In genomic region chr2:153259030-153259863, GRCm38 (mm10) we compare ENCODE assay signal across 11 mouse cellular contexts. TPM values are rescaled to one million over a fixed set of nuclear protein-coding genes. Genes with fewer than 3 reads are reported as not detected.
DNase-seq lines count a peak whose midpoint lies in the region; ATAC-seq lines count a peak whose summit lies in the region.
"Had no signal": no experiment of that assay in that cellular context is flagged by ENCODE, and none has a peak within 500 bp of the region (broad histone marks: within the 10 kb centered on the region; RNA-seq: fewer than 3 reads in every experiment).

No protein-coding gene starts in this region.

- H3K9me3 ChIP-seq in heart, embryonic 11.5 days (replicated peaks; ENCODE audit: control insufficient read depth, low read length), result no peaks in the 10 kb centered on the region
- no peaks in the 10 kb centered on the region for H3K9me3 ChIP-seq in midbrain, embryonic 11.5 days (ENCODE audit: control insufficient read depth, low read length)
- no peaks in the 10 kb centered on the region for H3K9me3 ChIP-seq in midbrain, embryonic 16.5 days (replicated peaks; ENCODE audit: control insufficient read depth, low read length, poor library complexity, severe bottlenecking)
- H3K9me3 ChIP-seq in limb, embryonic 13.5 days, result no peaks in the 10 kb centered on the region
- H3K9me3 ChIP-seq: neural tube, embryonic 12.5 days had no signal

- no peak overlapping the region for H3K27ac ChIP-seq in heart, embryonic 11.5 days (ENCODE audit: low read depth, low read length)
- no peak overlapping the region for H3K27ac ChIP-seq in midbrain, embryonic 11.5 days (ENCODE audit: low read depth, low read length)
- H3K27ac ChIP-seq in midbrain, embryonic 16.5 days (ENCODE audit: low read length), result no peak overlapping the region
- no peak overlapping the region for H3K27ac ChIP-seq in limb, embryonic 13.5 days
- H3K27ac ChIP-seq: neural tube, embryonic 12.5 days had no signal

- ATAC-seq in heart, embryonic 11.5 days (replicated peaks; ENCODE audit: insufficient number of reproducible peaks, low FRiP score, low TSS enrichment), result no peak
- no peak for ATAC-seq in midbrain, embryonic 11.5 days (ENCODE audit: low FRiP score)
- ATAC-seq in midbrain, embryonic 16.5 days, result no peak
- no peak for ATAC-seq in limb, embryonic 13.5 days (ENCODE audit: low FRiP score, low read depth)

- H3K27me3 ChIP-seq in heart, embryonic 11.5 days (ENCODE audit: control insufficient read depth, insufficient read depth, low read length), result no peaks in the 10 kb centered on the region
- no peaks in the 10 kb centered on the region for H3K27me3 ChIP-seq in midbrain, embryonic 11.5 days (ENCODE audit: control insufficient read depth, insufficient read depth, low read length)
- H3K27me3 ChIP-seq in midbrain, embryonic 16.5 days (ENCODE audit: control insufficient read depth, insufficient read depth, low read depth, low read length), result no peaks in the 10 kb centered on the region
- no peaks in the 10 kb centered on the region for H3K27me3 ChIP-seq in limb, embryonic 13.5 days
- no peaks in the 10 kb centered on the region for H3K27me3 ChIP-seq in splenic B cell, adult 2 months (ENCODE audit: control insufficient read depth, insufficient read depth, low read length, poor library complexity, severe bottlenecking)
- H3K27me3 ChIP-seq: megakaryocyte, embryonic 14.5 days; neural tube, embryonic 12.5 days had no signal

- no peak for DNase-seq in heart, adult 9 months (ENCODE audit: low spot score in 2 of 2)
- peak; percentile 37 for DNase-seq in midbrain, embryonic 11.5 days (ENCODE audit: low spot score, missing footprints)
- peak; percentile 48 for DNase-seq in splenic B cell, adult 2 months (ENCODE audit: low read depth, low spot score)
- no peak for DNase-seq in urinary bladder, postnatal 10 days (ENCODE audit: low spot score)
- DNase-seq in adrenal gland, postnatal 36 days, result no peak
- DNase-seq: cerebellum, postnatal 14 days had no signal

- 53% methylated on average over 12 of the region's 12 CpGs for WGBS in heart, embryonic 11.5 days (ENCODE audit: insufficient replicate concordance)
- 89% methylated on average over 12 of the region's 12 CpGs for WGBS in midbrain, embryonic 11.5 days
- 90% methylated on average over 12 of the region's 12 CpGs for WGBS in midbrain, embryonic 16.5 days
- WGBS in limb, embryonic 13.5 days, result 79% methylated on average over 12 of the region's 12 CpGs

- H3K36me3 ChIP-seq in heart, embryonic 11.5 days (ENCODE audit: control insufficient read depth, insufficient read depth, low read length), result peaks cover 12% of the 10 kb centered on the region
- H3K36me3 ChIP-seq in midbrain, embryonic 11.5 days (ENCODE audit: control insufficient read depth, insufficient read depth, low read length), result peaks cover 9% of the 10 kb centered on the region; the same call in 1 of the 2 replicates
- peaks cover 22% of the 10 kb centered on the region for H3K36me3 ChIP-seq in midbrain, embryonic 16.5 days (ENCODE audit: control insufficient read depth, insufficient read depth, low read length)
- H3K36me3 ChIP-seq in limb, embryonic 13.5 days, result peaks cover 53% of the 10 kb centered on the region
- H3K36me3 ChIP-seq in splenic B cell, adult 2 months (ENCODE audit: control insufficient read depth, insufficient read depth, low read length, poor library complexity, severe bottlenecking), result no peaks in the 10 kb centered on the region

- H3K4me1 ChIP-seq in heart, embryonic 11.5 days (ENCODE audit: control insufficient read depth, insufficient read depth, low read length), result peaks cover 17% of the 10 kb centered on the region
- no peaks in the 10 kb centered on the region for H3K4me1 ChIP-seq in midbrain, embryonic 11.5 days (ENCODE audit: control insufficient read depth, insufficient read depth, low read length)
- H3K4me1 ChIP-seq in midbrain, embryonic 16.5 days (ENCODE audit: control insufficient read depth, insufficient read depth, low read length), result no peaks in the 10 kb centered on the region
- 0 out of 2 replicates have a peak, but pooled peaks cover 8% of the 10 kb centered on the region for H3K4me1 ChIP-seq in limb, embryonic 13.5 days
- H3K4me1 ChIP-seq: neural tube, embryonic 12.5 days had no signal

- H3K9ac ChIP-seq in heart, embryonic 11.5 days (ENCODE audit: low read depth, low read length), result 0 out of 2 replicates have a peak overlapping the region, but pooled peaks have one; percentile 22
- no peak overlapping the region for H3K9ac ChIP-seq in midbrain, embryonic 11.5 days (ENCODE audit: low read length)
- no peak overlapping the region for H3K9ac ChIP-seq in midbrain, embryonic 16.5 days (ENCODE audit: low read depth, low read length)
- 0 out of 2 replicates have a peak overlapping the region, but pooled peaks have one; percentile 19 for H3K9ac ChIP-seq in limb, embryonic 13.5 days
- H3K9ac ChIP-seq: neural tube, embryonic 12.5 days had no signal

- H3K4me2 ChIP-seq in heart, embryonic 11.5 days, result no peak overlapping the region; the same call in 1 of the 2 replicates
- H3K4me2 ChIP-seq in midbrain, embryonic 11.5 days, result no peak overlapping the region
- no peak overlapping the region for H3K4me2 ChIP-seq in midbrain, embryonic 16.5 days (ENCODE audit: low read length)
- no peak overlapping the region for H3K4me2 ChIP-seq in limb, embryonic 13.5 days (replicated peaks)
- H3K4me2 ChIP-seq: neural tube, embryonic 12.5 days had no signal

- H3K4me3 ChIP-seq in heart, embryonic 11.5 days (ENCODE audit: low read depth, low read length), result no peak overlapping the region
- H3K4me3 ChIP-seq in midbrain, embryonic 11.5 days (ENCODE audit: low read depth, low read length), result no peak overlapping the region
- no peak overlapping the region for H3K4me3 ChIP-seq in midbrain, embryonic 16.5 days (ENCODE audit: low read depth, low read length)
- H3K4me3 ChIP-seq in limb, embryonic 13.5 days, result no peak overlapping the region
- H3K4me3 ChIP-seq: megakaryocyte, embryonic 14.5 days; neural tube, embryonic 12.5 days had no signal

RNA-seq across cellular contexts. Expression of gene Pofut1, which starts 17.9 kb away (rescaled TPM):
- polyA plus RNA-seq in heart, embryonic 11.5 days (2014; fragmentation: Nextera tagmentation; extraction: Ambion mirVana), result 5.8 and 6.6 TPM in 2 replicates
- 6.4 and 7.2 TPM in 2 replicates for polyA plus RNA-seq in midbrain, embryonic 11.5 days (2014; fragmentation: Nextera tagmentation; extraction: Ambion mirVana)
- polyA plus RNA-seq in midbrain, embryonic 16.5 days (2015; fragmentation: Nextera tagmentation; extraction: Ambion mirVana), result 5.2 and 6.4 TPM in 2 replicates
- polyA plus RNA-seq in limb, embryonic 13.5 days (2015; fragmentation: Nextera tagmentation; extraction: Ambion mirVana), result 8.8 and 9.2 TPM in 2 replicates
- 10 to 100 TPM; 45.8 to 59.7 TPM for total RNA-seq in adrenal gland, postnatal 36 days (2021)

RNA-seq across cellular contexts. Expression of gene Plagl2, which starts 18.0 kb away (rescaled TPM):
- polyA plus RNA-seq in heart, embryonic 11.5 days (2014; fragmentation: Nextera tagmentation; extraction: Ambion mirVana), result 22.6 and 25.3 TPM in 2 replicates
- polyA plus RNA-seq in midbrain, embryonic 11.5 days (2014; fragmentation: Nextera tagmentation; extraction: Ambion mirVana), result 31.5 and 35.3 TPM in 2 replicates
- 5.2 and 5.4 TPM in 2 replicates for polyA plus RNA-seq in midbrain, embryonic 16.5 days (2015; fragmentation: Nextera tagmentation; extraction: Ambion mirVana)
- 12.8 and 15.0 TPM in 2 replicates for polyA plus RNA-seq in limb, embryonic 13.5 days (2015; fragmentation: Nextera tagmentation; extraction: Ambion mirVana)
- total RNA-seq in adrenal gland, postnatal 36 days (2021), result 10 to 100 TPM in 1 of 2 experiments, 1 to 10 TPM in 1; 9.5 to 10.4 TPM

RNA-seq across cellular contexts. Expression of gene Kif3b, which starts 32.0 kb away (rescaled TPM):
- polyA plus RNA-seq in heart, embryonic 11.5 days (2014; fragmentation: Nextera tagmentation; extraction: Ambion mirVana), result 3.6 TPM in 2 replicates
- polyA plus RNA-seq in midbrain, embryonic 11.5 days (2014; fragmentation: Nextera tagmentation; extraction: Ambion mirVana), result 7.5 and 9.4 TPM in 2 replicates
- polyA plus RNA-seq in midbrain, embryonic 16.5 days (2015; fragmentation: Nextera tagmentation; extraction: Ambion mirVana), result 25.8 and 26.9 TPM in 2 replicates
- 6.0 and 6.3 TPM in 2 replicates for polyA plus RNA-seq in limb, embryonic 13.5 days (2015; fragmentation: Nextera tagmentation; extraction: Ambion mirVana)
- 10 to 100 TPM; 27.7 to 31.1 TPM for total RNA-seq in adrenal gland, postnatal 36 days (2021)

RNA-seq across cellular contexts. Expression of gene Tspyl3, which starts 34.0 kb away (rescaled TPM):
- 4.8 and 5.6 TPM in 2 replicates for polyA plus RNA-seq in heart, embryonic 11.5 days (2014; fragmentation: Nextera tagmentation; extraction: Ambion mirVana)
- 6.2 and 6.6 TPM in 2 replicates for polyA plus RNA-seq in midbrain, embryonic 11.5 days (2014; fragmentation: Nextera tagmentation; extraction: Ambion mirVana)
- polyA plus RNA-seq in midbrain, embryonic 16.5 days (2015; fragmentation: Nextera tagmentation; extraction: Ambion mirVana), result 50.3 and 57.1 TPM in 2 replicates
- polyA plus RNA-seq in limb, embryonic 13.5 days (2015; fragmentation: Nextera tagmentation; extraction: Ambion mirVana), result 16.4 and 17.3 TPM in 2 replicates
- total RNA-seq in adrenal gland, postnatal 36 days (2021), result 1 to 10 TPM; 2.6 to 2.8 TPM

Comparison
In these comparisons a context has a peak if more than half of its experiments do, and no peak if none do; other contexts are left out.
1. H3K9ac ChIP-seq: peak in heart, embryonic 11.5 days (single experiment) and limb, embryonic 13.5 days (single experiment); none in midbrain, embryonic 11.5 days (single experiment) and midbrain, embryonic 16.5 days (single experiment).
2. DNase-seq: peak in midbrain, embryonic 11.5 days (single experiment) and splenic B cell, adult 2 months (single experiment); none in heart, adult 9 months (0 of 2), urinary bladder, postnatal 10 days (single experiment) and adrenal gland, postnatal 36 days (0 of 2).